Mouse (Mus musculus) gastrocnemius, adult 2 months (tissue): ENCODE results near the gene Stard5. TPM values are rescaled to one million over a fixed set of nuclear protein-coding genes. Genes with fewer than 3 reads are reported as not detected.
A peak's percentile ranks its signal among the peaks of the same experiment; 100 is the strongest.

ENCODE experiments used
- DNase-seq: peaks from one replicate; pipeline ENCODE4 v3.0.0; 2022
- H3K27ac ChIP-seq: fragments of 200-600 bp; 2 replicates; pipeline ENCODE4 v1.8.1; 2022; ENCODE audit warnings: mild to moderate bottlenecking
- H3K4me3 ChIP-seq: fragments of 200-600 bp; 2 replicates; pipeline ENCODE4 v1.8.1; 2022; ENCODE audit warnings: mild to moderate bottlenecking, moderate library complexity
- CTCF ChIP-seq: fragments of 200-600 bp; IDR thresholded peaks from 2 replicates; pipeline ENCODE4 v1.8.1; 2022; ENCODE audit warnings: antibody characterized with exemption, mild to moderate bottlenecking, moderate library complexity
- intact Hi-C: fragments of 180-260 bp; cut with DNase I; formaldehyde crosslinking; loops from one replicate; pipeline ENCODE4 v1.15.1; 2025
- long read RNA-seq, 2 experiments: library from polyadenylated mRNA; stranded (forward); transcript quantifications; one replicate each; pipeline ENCODE4 v2.0.0; 2021
- total RNA-seq, 2 experiments: library from RNA; stranded (reverse); gene quantifications; 2 replicates each; pipeline ENCODE4 v1.2.3; 2021

Gene Stard5
- 1 to 10 TPM; 3.7 to 4.9 TPM for total RNA-seq
- long read RNA-seq, experiment 1, transcript Stard5-201 (6 exons, 2,483 nt), result major isoform, 6 of 6 reads
- long read RNA-seq, experiment 1, partial matches to known transcripts, result 0 of 6 reads
- long read RNA-seq, experiment 1, other reads (novel, unspliced or antisense), result 0 of 6 reads
- long read RNA-seq, experiment 2, partial matches to known transcripts, result 0 of 3 reads
- long read RNA-seq, experiment 2, other reads (novel, unspliced or antisense), result 0 of 3 reads

DNA sequence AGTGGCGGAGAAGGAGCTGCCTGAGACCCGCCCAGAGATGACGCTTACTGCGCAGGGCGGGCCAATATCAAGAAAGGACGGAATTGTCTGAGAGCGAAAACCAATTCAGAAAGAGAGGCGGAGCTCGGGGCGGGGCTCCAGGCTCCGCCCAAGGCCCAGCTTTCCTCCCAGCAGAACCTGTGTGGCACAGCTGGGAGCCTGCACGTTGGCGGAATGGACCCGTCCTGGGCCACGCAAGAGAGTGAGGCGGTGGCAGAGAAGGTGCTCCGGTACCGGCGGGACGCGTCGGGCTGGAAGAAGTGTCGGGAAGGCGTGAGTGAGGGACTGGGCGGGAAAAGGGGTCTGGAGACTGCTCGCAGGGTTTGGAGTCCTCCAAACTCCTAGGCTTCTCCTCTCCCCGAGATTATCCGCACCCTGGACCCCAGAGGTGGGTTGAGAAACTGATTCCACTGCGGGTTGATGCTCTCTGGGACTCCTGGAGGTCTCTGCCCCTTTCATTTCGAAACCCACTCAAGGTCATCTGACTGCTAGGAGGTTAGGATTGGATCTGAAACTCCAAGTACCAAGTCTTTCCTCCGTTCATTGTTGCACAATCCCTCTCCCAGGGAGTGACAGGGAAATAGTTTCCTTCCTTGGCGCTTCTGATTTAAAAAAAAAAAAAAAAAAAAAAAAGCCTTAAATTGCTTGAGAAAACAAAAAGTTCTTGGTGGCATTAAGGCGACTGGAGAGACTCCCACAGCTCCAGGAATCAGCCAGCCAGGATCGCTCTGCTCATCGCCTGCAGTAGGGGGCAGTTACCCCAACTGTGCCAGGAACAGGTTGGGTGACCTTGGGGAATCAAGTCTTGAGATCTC is at the start of gene Stard5:
Gene Stard5 (plus strand): TSS at position 132 of the 854 bp plus-strand sequence.
- DNase-seq, result peak; percentile 96
- H3K4me3 ChIP-seq, result peak within 1 kb of the TSS; percentile 81
- TF ChIP-seq CTCF, result no peak
- peak within 1 kb of the TSS; percentile 89 for H3K27ac ChIP-seq
- intact Hi-C loops, result no loop called here

DNA sequence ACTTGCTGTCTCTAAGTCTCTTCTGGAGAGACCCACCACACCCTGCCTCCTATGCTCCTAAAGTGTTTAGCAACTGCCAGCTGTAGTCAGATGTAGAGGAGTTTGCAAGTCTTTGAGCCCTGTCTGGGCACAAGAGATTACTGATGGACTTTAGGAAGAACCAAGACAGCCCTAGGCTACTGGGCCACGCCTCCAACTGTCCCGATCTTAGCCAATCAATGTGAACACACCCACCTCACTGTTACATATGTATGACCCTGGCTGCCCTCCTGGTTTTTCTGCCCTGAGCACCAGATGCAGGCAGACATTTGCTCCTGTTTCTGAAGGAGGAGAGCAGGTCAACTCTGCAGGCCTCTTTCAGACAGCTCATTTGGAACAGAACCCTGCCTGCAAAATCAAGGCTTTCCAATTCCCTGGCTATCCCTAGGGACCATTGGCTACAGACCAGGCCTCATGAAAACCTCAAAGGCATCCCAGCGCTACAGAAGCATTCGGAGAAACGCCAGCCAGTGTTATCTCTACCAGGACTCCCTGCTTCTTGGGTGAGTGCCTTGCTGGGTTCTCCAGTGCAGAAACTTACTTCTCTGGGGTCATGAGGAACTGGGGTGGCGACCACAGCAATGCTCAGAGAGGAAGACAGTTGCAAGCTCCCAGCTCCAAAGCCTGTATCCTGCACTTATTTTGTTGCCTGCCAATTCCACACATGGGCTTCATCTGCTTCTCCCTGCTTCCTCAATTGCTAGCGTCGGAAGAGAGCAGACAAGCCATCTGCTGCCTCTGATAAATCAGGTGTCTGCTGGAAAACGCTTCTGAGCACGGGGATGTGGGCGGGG is 46.9 kb upstream of the Stard5 start, which contains the start of gene Tmc3:
Gene Tmc3 (plus strand): TSS at position 289 of the 833 bp plus-strand sequence.
- Histone ChIP-seq H3K27ac (0 out of 2 replicates have a peak within 1 kb of the TSS, but pooled peaks have one; percentile 5), H3K4me3 (no peak within 1 kb of the TSS)
- no peak for TF ChIP-seq CTCF
- DNase-seq, result peak; percentile 65
- intact Hi-C loops, result no loop called here

DNA sequence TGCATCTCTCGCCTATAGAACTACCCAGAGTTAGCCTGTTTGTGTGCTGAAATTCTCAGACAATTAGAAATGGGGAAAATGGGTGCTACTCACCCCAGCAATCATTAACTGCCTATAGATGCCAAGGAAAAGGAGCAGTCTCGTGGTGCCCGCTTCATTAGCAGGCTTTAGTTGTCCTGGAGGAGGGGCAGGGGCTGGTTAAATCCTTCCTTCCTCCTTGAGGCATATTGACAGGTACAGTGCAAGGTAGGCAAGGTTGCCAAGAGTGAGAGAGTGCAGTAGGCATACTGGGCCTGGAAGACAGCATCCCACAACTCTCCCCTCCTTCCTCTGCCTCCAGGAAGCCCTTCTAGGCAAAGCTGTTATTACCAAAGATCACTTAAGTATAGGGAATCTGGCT is 37.7 kb upstream of the Stard5 start:
- DNase-seq, result no peak
- intact Hi-C loops, result no loop called here
- H3K4me3 ChIP-seq, result no peak overlapping the region
- TF ChIP-seq CTCF, result no peak
- H3K27ac ChIP-seq, result no peak overlapping the region

DNA sequence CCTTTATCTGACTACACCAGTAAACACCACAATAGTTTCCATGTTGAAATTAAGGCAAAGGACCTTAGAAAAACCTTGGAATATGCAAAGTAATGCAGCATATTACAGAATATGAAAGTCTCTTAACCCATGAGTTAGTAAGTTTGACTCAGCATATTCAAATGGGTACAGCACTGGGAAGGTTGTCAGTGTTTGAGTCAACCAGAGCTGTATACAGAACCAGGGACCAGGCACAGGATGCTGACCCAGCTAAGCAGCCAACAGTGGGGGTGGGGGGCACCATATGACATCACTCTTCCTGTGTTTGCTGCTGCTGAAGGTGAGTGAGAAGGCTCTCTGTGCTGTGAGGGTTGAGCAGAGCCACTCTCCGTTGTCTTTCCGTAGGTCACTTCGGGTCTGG is 34.7 kb upstream of the Stard5 start:
- no peak overlapping the region for H3K27ac ChIP-seq
- DNase-seq, result no peak
- intact Hi-C loops, result no loop called here
- H3K4me3 ChIP-seq, result no peak overlapping the region
- no peak for TF ChIP-seq CTCF

DNA sequence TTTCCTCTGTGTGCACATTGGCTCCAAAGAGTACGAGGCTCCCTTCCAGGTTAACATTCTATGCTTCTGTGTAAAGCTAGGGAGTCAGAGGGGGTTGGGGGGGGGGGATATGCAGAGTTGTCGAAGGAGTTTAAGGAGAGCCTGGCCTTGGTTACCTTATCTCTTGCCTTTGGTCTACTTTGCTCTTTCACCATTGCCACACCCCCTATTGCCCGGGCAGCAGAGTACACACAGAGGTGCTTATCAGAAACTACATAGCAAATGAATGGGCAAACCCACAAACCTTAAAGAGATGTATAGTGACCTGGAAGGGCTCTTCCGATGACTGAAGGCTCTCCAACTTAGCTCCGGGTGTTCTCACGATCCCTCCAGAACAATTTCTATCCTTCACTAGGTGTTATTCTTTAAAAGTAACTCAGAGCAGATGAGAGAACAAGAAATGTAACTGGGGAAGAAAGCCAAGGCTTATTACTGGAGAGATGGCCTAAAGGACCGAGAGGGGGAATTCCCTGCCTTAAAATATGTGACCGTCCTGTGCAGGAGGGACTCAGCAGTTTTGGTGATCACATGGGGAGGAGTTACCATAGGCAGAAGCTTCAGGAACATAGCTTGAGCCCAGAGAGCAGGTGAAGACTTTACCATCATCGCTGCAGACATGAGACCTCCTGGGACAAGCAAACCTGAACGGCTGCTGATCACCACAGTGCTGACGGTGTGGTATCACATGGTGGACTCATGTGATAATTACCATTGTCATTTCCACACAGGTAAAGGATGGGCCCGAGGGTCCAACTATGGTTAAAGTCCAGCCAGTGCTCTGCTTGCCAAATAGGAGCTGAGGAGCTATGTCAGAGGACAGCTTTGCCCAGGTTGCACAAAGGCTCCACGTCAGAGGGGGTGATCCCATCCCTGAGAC is 32.5 kb upstream of the Stard5 start:
- no peak for DNase-seq
- Histone ChIP-seq H3K4me3 (no peak overlapping the region), H3K27ac (no peak overlapping the region)
- intact Hi-C loops, result no loop called here
- TF ChIP-seq CTCF, result no peak

DNA sequence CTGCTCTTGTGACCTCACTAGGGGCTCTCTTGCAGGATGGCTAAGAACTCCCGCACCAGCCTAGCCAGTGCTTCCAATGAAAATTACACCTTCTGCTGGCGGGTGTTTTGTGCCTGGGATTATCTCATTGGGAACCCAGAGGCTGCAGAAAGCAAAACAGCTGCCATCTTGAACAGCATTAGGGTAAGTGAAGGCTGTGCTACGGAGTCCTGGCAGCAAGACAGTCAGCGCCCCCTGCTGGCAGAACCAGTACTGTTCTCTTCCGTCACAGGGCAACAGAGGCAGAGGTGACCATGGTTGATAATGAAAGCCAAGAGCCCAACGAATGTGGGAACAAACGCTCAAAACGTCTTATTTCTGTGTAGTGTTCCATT is 31.9 kb upstream of the Stard5 start:
- DNase-seq, result peak; percentile 70
- Histone ChIP-seq H3K4me3 (no peak overlapping the region), H3K27ac (no peak overlapping the region)
- intact Hi-C loops, result no loop called here
- TF ChIP-seq CTCF, result peak; percentile 69

DNA sequence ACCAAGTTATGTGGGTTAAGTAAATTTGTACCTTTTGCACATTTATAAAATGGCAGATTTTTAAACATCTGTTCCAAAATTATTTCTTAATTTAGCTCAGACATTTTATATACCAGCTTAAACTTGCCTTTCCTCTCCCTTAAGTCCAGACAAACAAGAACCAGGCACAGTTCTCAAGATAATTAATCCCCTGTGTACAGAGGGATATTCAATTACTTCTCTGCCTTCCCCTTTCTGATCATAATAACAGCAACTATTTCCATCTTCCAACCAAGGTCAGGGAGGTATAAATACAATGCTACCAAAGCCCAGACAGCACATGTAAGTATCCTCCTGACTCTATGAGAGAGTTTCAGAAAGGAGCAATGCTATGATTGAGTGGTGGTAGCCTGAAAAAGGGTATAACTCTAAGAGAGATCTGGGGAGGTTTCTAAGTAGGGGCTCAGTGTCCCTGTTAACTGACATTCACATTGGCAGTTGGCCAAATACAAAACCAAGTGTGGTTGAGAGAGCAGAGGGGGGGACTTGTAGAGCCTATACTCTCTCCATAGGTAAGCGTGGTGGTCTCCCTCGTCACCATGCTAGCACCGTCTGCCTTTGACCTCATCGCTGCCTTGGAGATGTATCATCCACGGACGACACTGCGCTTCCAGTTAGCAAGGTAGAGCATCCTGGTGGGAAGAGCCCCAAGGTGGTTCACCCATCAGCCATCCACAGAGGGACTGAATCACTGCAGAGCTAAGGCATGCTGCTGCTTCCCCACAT is 27.4 kb upstream of the Stard5 start:
- DNase-seq, result no peak
- intact Hi-C loops, result no loop called here
- Histone ChIP-seq H3K27ac (no peak overlapping the region), H3K4me3 (no peak overlapping the region)
- no peak for TF ChIP-seq CTCF

DNA sequence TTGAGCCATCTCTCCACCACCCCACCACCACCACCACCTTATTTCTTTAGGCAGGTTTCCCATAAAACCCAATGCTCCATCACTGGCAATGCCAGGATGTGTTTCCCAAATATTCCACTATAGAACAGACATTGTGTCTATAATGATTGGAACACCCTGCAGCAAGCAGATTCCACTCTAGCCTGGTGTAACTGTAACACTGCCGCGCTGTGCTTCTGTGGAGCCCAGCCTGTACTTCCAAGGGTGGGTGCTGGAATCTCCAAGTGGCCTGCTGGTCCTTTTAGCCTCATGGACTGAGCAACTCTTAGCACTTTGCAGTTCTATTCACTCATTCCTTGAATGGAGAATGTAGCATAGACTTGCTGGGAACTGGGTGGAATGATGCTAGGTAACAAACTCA is 25.0 kb upstream of the Stard5 start:
- no peak overlapping the region for H3K27ac ChIP-seq
- intact Hi-C loops, result no loop called here
- no peak for DNase-seq
- H3K4me3 ChIP-seq, result no peak overlapping the region
- TF ChIP-seq CTCF, result no peak

DNA sequence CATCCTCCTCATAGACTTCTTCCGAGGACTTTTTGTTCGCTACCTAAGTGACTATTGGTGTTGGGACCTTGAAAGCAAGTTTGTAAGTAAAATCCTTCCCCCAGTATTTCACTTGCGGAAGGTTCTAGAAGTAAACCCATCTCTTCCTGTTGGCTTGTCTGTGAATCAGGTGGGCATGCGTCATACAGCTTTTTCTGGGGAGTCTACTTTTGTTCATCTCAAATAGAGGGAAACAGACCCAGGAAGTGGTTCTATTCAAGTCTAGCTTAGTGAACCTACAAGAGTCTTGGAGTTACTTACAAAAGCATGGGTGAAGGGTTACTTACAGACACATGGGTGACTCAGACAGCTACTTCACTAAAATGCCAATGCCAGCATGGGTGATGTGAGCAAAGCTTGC is 21.9 kb upstream of the Stard5 start:
- intact Hi-C loops, result no loop called here
- no peak for DNase-seq
- Histone ChIP-seq H3K27ac (no peak overlapping the region), H3K4me3 (no peak overlapping the region)
- TF ChIP-seq CTCF, result no peak

DNA sequence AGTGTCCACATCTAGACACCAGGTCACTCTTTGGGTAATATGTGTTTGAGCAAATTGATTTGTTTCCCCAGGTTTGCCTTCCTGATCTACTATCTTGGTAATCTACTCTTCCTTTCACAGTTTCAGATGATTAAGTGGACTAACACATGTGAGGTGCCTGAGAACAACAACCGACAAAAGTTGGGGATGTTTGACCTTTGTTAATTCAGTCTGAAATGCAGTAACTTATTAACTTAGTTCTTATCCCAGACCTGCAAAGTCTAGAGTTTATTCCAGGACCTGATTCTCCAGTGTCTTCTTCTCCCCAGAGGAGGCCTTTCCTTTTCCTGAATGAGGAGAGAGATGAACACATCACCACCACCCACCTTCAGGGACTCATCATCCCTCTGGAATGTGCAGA is 19.9 kb upstream of the Stard5 start:
- TF ChIP-seq CTCF, result no peak
- Histone ChIP-seq H3K4me3 (no peak overlapping the region), H3K27ac (no peak overlapping the region)
- intact Hi-C loops, result no loop called here
- DNase-seq, result no peak

DNA sequence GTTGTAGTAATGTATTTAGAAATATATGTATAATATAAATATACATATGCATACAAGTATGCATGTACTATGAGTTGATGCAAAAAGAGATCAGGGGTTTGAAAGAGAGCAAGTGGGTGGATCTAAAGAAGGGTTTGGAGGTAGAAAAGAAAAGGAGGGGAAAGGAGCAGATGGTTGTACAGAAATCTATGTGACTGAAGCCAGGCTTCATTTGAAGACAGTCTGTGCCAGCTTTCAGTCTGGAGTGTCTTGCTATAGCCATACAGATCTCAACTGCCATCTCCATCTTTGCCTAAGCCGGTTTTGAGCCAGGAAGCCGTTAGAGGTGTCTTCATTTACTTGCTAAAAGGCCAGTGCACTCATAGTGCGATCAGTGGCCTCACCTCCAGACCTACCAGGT is 16.5 kb upstream of the Stard5 start:
- intact Hi-C loops, result no loop called here
- DNase-seq, result no peak
- no peak overlapping the region for H3K27ac ChIP-seq
- no peak for TF ChIP-seq CTCF
- no peak overlapping the region for H3K4me3 ChIP-seq
